Mouse (Mus musculus) forebrain, embryonic 15.5 days (tissue): ENCODE measurements around the gene Astl. TPM values are rescaled to one million over a fixed set of nuclear protein-coding genes. Genes with fewer than 3 reads are reported as not detected.

Source experiments
- ATAC-seq: fragments of 200-750 bp; cut with Nextera tagmentation; replicated peaks from 2 replicates; pipeline ENCODE4 v1.8.0; 2017; ENCODE audit warnings: mild to moderate bottlenecking, moderate TSS enrichment, moderate library complexity
- H3K27ac ChIP-seq: fragments of 300-500 bp; sonication (generic); replicated peaks from 2 replicates; pipeline ENCODE4 v1.5.1; 2015; ENCODE audit warnings: mild to moderate bottlenecking, inconsistent platforms
- H3K27me3 ChIP-seq: fragments of 300-500 bp; sonication (generic); 2 replicates; pipeline ENCODE4 v1.6.1; 2015; ENCODE audit warnings: inconsistent platforms
- H3K36me3 ChIP-seq: fragments of 300-500 bp; sonication (generic); 2 replicates; pipeline ENCODE4 v1.6.1; 2015; ENCODE audit warnings: mild to moderate bottlenecking, inconsistent platforms
- H3K4me1 ChIP-seq: fragments of 300-500 bp; sonication (generic); 2 replicates; pipeline ENCODE4 v1.6.1; 2015; ENCODE audit warnings: inconsistent platforms
- H3K4me2 ChIP-seq: fragments of 300-500 bp; sonication (generic); replicated peaks from 2 replicates; pipeline ENCODE4 v1.6.1; 2015; ENCODE audit warnings: mild to moderate bottlenecking, inconsistent platforms
- H3K4me3 ChIP-seq: fragments of 300-500 bp; sonication (generic); 2 replicates; pipeline ENCODE4 v1.5.1; 2015; ENCODE audit warnings: mild to moderate bottlenecking, inconsistent platforms
- H3K9ac ChIP-seq: fragments of 300-500 bp; sonication (generic); replicated peaks from 2 replicates; pipeline ENCODE4 v1.6.1; 2015; ENCODE audit warnings: mild to moderate bottlenecking, inconsistent platforms
- H3K9me3 ChIP-seq: fragments of 300-500 bp; sonication (generic); 2 replicates; pipeline ENCODE4 v1.6.1; 2016; ENCODE audit warnings: inconsistent platforms
- WGBS: fragments of 180-500 bp; shearing (Covaris S2); methylation state at CpG from one replicate; pipeline ENCODE4 v1.1.7; 2015; ENCODE audit warnings: mixed read lengths; 5-methylcytosine and 5-hydroxymethylcytosine counted together
- polyA plus RNA-seq: library from polyadenylated mRNA; unstranded; fragments of >200 nt; fragmentation: Nextera tagmentation; extraction: Ambion mirVana; gene quantifications from 2 replicates; pipeline ENCODE4 v1.2.1, GENCODE M21; 2015

The Astl gene
- polyA plus RNA-seq, 1 experiment from 2014 or later = not detected

DNA sequence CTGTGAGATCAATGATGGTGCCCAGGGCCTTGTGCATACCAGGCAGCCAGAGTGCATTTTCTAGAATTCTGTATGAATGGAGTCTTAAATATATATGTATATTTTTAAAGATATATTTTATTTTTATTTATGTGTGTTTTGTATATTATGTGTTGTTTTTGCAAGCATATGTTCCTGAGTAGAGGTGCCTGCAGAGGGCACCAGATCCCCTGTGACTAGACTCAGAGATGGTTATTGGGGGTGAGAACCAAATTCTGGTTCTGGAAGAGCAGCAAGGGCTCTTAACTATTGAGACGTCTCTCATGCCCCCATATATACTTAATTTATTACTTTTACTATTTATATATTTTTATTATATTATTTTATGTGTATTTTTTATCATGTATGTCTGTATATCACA, 27.2 kb upstream of the Astl start:
- Histone ChIP-seq H3K9ac (no peak overlapping the region), H3K36me3 (no peaks in the 10 kb centered on the region), H3K27ac (no peak overlapping the region), H3K4me3 (no peak overlapping the region), H3K4me2 (no peak overlapping the region), H3K4me1 (no peaks in the 10 kb centered on the region), H3K27me3 (no peaks in the 10 kb centered on the region), H3K9me3 (no peaks in the 10 kb centered on the region)
- 97% methylated on average over 1 of the region's 1 CpGs for WGBS
- ATAC-seq = no peak

- H3K4me1 ChIP-seq = no peaks in the 10 kb centered on the region
- no peaks in the 10 kb centered on the region for H3K36me3 ChIP-seq
- no peaks in the 10 kb centered on the region for H3K27me3 ChIP-seq
- no peak overlapping the region for H3K9ac ChIP-seq
- WGBS = 95% methylated on average over 4 of the region's 4 CpGs
- no peak overlapping the region for H3K27ac ChIP-seq
- H3K4me2 ChIP-seq = no peak overlapping the region
- no peaks in the 10 kb centered on the region for H3K9me3 ChIP-seq
- ATAC-seq = no peak
- H3K4me3 ChIP-seq = no peak overlapping the region
Observed at GRCm38 (mm10) chr2:127312801-127313200, 25.6 kb upstream of the Astl start.

DNA sequence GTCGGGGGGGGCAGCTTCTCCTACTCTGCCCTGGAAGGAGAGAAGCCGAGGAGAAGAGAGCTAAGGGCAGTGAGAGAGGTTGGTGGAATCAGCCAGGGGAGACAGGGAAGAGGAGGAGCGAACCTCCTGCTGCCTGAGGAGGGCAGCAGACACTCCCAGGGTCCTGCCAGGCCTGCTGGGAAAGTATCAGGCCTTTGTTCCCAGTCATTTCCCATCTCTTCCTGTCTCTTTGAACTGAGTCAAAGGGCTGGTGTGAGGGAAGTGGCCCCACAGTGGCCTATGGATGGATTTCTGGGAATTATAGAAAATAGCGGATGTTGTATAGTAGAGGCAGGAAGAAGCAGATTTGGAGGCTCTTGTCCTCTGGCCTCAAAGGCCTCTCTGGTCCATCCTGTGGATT, 24.6 kb upstream of the Astl start:
- no peak overlapping the region for H3K4me3 ChIP-seq
- no peak overlapping the region for H3K4me2 ChIP-seq
- H3K4me1 ChIP-seq = no peaks in the 10 kb centered on the region
- no peak for ATAC-seq
- no peak overlapping the region for H3K27ac ChIP-seq
- H3K27me3 ChIP-seq = no peaks in the 10 kb centered on the region
- 59% methylated on average over 4 of the region's 4 CpGs for WGBS
- no peaks in the 10 kb centered on the region for H3K36me3 ChIP-seq
- H3K9me3 ChIP-seq = no peaks in the 10 kb centered on the region
- no peak overlapping the region for H3K9ac ChIP-seq

GRCm38 (mm10) chr2:127314467-127315154, 23.8 kb upstream of the Astl start:
- Histone ChIP-seq H3K9ac (no peak overlapping the region), H3K4me3 (no peak overlapping the region), H3K9me3 (no peaks in the 10 kb centered on the region), H3K27ac (no peak overlapping the region), H3K4me1 (no peaks in the 10 kb centered on the region), H3K36me3 (no peaks in the 10 kb centered on the region), H3K4me2 (no peak overlapping the region), H3K27me3 (no peaks in the 10 kb centered on the region)
- no peak for ATAC-seq
- 79% methylated on average over 6 of the region's 6 CpGs for WGBS

DNA sequence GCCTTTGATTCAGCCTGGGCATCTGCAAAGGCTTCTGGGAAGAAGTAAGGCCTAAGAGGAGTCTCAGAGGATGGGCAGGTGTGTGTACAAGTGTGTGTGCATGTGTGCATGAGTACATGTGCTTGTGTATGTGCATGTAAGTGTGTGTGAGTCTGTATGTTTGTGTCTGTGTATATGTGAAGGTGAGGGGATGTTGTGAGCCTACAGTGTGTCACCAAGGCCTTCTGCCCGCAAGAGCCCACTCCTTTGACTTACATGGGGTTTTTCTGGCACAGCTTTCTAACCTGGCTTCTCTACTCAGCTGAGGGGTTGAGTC, 23.3 kb upstream of the Astl start:
- no peak overlapping the region for H3K4me3 ChIP-seq
- no peaks in the 10 kb centered on the region for H3K9me3 ChIP-seq
- no peaks in the 10 kb centered on the region for H3K36me3 ChIP-seq
- H3K4me1 ChIP-seq = no peaks in the 10 kb centered on the region
- no peak for ATAC-seq
- H3K9ac ChIP-seq = no peak overlapping the region
- WGBS = 94% methylated on average over 1 of the region's 1 CpGs
- H3K27ac ChIP-seq = no peak overlapping the region
- no peak overlapping the region for H3K4me2 ChIP-seq
- no peaks in the 10 kb centered on the region for H3K27me3 ChIP-seq

GRCm38 (mm10) chr2:127316431-127316830, 22.0 kb upstream of the Astl start:
- Histone ChIP-seq H3K27ac (no peak overlapping the region), H3K9me3 (no peaks in the 10 kb centered on the region), H3K4me2 (no peak overlapping the region), H3K9ac (no peak overlapping the region), H3K27me3 (no peaks in the 10 kb centered on the region), H3K4me3 (no peak overlapping the region), H3K4me1 (no peaks in the 10 kb centered on the region), H3K36me3 (no peaks in the 10 kb centered on the region)
- ATAC-seq = no peak
- 78% methylated on average over 5 of the region's 5 CpGs for WGBS

GRCm38 (mm10) chr2:127318136-127318535, 20.3 kb upstream of the Astl start:
- H3K4me3 ChIP-seq = no peak overlapping the region
- no peaks in the 10 kb centered on the region for H3K27me3 ChIP-seq
- no peak overlapping the region for H3K4me2 ChIP-seq
- H3K9ac ChIP-seq = no peak overlapping the region
- WGBS = 90% methylated on average over 4 of the region's 4 CpGs
- no peaks in the 10 kb centered on the region for H3K9me3 ChIP-seq
- H3K36me3 ChIP-seq = no peaks in the 10 kb centered on the region
- no peak overlapping the region for H3K27ac ChIP-seq
- H3K4me1 ChIP-seq = no peaks in the 10 kb centered on the region
- ATAC-seq = no peak

DNA sequence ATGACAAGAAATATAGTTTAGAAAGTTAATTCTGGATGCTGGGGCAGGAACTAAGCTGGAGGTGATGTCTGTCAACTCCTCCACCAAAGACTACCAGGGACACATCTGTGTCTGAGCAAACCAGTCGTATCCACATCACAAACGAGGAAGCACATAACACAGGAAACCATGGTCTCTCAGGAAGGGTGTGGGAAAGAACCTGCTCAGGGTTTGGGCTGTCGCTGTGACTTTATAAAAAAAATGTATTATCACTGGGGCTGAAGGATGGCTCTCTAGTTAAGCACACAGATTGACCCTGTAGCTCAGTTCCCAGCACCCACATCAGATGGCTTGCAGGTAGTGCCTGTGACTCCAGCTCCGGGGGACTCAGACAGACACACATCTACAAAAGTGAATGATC, 19.4 kb upstream of the Astl start:
- Histone ChIP-seq H3K4me1 (no peaks in the 10 kb centered on the region), H3K9me3 (no peaks in the 10 kb centered on the region), H3K4me3 (no peak overlapping the region), H3K27ac (no peak overlapping the region), H3K4me2 (no peak overlapping the region), H3K36me3 (no peaks in the 10 kb centered on the region), H3K27me3 (no peaks in the 10 kb centered on the region), H3K9ac (no peak overlapping the region)
- ATAC-seq = no peak
- WGBS = 84% methylated on average over 4 of the region's 4 CpGs

DNA sequence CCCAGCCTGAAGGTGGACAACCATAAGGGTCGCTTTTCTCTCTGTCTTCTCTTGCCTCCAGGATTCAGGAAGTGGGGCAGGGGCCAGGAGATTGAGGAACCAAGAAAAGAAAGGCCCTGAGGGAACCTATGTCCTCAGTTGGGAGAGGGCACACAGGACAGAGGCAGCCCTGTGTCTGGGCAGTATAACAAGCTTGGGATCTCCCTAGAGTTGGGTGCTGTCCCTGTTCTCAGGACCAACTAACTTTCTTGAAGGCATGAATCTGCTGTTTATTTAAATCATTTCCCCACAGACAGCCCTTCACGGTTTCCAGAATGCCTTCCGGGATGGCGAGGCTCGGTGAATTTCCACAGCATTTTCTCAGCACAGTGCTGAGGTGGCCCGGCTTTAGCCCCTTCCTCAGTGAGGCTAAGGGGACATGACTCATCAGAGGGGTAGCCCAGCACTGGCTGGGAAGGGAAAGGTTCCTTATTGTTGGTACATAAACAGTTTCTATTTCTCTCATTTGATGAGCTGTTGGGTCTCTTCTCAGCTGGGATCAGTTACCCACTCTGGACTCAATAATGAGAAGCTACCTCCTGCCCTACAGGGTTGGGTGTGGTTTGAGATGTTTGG, 15.7 kb upstream of the Astl start:
- WGBS = 84% methylated on average over 6 of the region's 6 CpGs
- H3K9me3 ChIP-seq = no peaks in the 10 kb centered on the region
- H3K4me3 ChIP-seq = no peak overlapping the region
- H3K4me2 ChIP-seq = no peak overlapping the region
- no peak for ATAC-seq
- H3K27me3 ChIP-seq = no peaks in the 10 kb centered on the region
- no peak overlapping the region for H3K9ac ChIP-seq
- no peaks in the 10 kb centered on the region for H3K36me3 ChIP-seq
- no peaks in the 10 kb centered on the region for H3K4me1 ChIP-seq
- no peak overlapping the region for H3K27ac ChIP-seq

GRCm38 (mm10) chr2:127323667-127324066, 14.8 kb upstream of the Astl start:
- Histone ChIP-seq H3K4me2 (no peak overlapping the region), H3K36me3 (no peaks in the 10 kb centered on the region), H3K27ac (no peak overlapping the region), H3K4me3 (no peak overlapping the region), H3K27me3 (no peaks in the 10 kb centered on the region), H3K4me1 (no peaks in the 10 kb centered on the region), H3K9me3 (no peaks in the 10 kb centered on the region), H3K9ac (no peak overlapping the region)
- WGBS = 92% methylated on average over 1 of the region's 1 CpGs
- ATAC-seq = no peak

- H3K4me3 ChIP-seq = no peak overlapping the region
- ATAC-seq = no peak
- no peak overlapping the region for H3K4me2 ChIP-seq
- no peaks in the 10 kb centered on the region for H3K36me3 ChIP-seq
- H3K9ac ChIP-seq = no peak overlapping the region
- WGBS = 85% methylated on average over 7 of the region's 7 CpGs
- H3K27ac ChIP-seq = no peak overlapping the region
- H3K27me3 ChIP-seq = no peaks in the 10 kb centered on the region
- H3K9me3 ChIP-seq = no peaks in the 10 kb centered on the region
- H3K4me1 ChIP-seq = no peaks in the 10 kb centered on the region
Observed at GRCm38 (mm10) chr2:127324456-127324855, 14.0 kb upstream of the Astl start.

GRCm38 (mm10) chr2:127328090-127328851, 10.2 kb upstream of the Astl start:
- 73% methylated on average over 12 of the region's 12 CpGs for WGBS
- Histone ChIP-seq H3K27me3 (no peaks in the 10 kb centered on the region), H3K9me3 (no peaks in the 10 kb centered on the region), H3K36me3 (no peaks in the 10 kb centered on the region), H3K4me2 (no peak overlapping the region), H3K4me1 (no peaks in the 10 kb centered on the region), H3K4me3 (no peak overlapping the region), H3K9ac (no peak overlapping the region), H3K27ac (no peak overlapping the region)
- ATAC-seq = no peak
